Mouse (Mus musculus) kidney, postnatal 0 days (tissue): Measurements from ENCODE around the gene Gatm. TPM values are rescaled to one million over a fixed set of nuclear protein-coding genes. Genes with fewer than 3 reads are reported as not detected.

ENCODE experiments used
- ATAC-seq: fragments of 200-750 bp; cut with Nextera tagmentation; replicated peaks from 2 replicates; pipeline ENCODE4 v1.8.0; 2017; ENCODE audit warnings: low read depth, moderate number of reproducible peaks, moderate TSS enrichment, moderate library complexity; ENCODE audit not compliant: low FRiP score
- DNase-seq: peaks from one replicate; pipeline ENCODE4 v3.0.0-alpha.2; 2016; ENCODE audit warnings: low spot score
- H3K27ac ChIP-seq: fragments of 300-500 bp; sonication (generic); 2 replicates; pipeline ENCODE4 v1.5.1; 2014; ENCODE audit warnings: mild to moderate bottlenecking
- H3K27me3 ChIP-seq: fragments of 300-500 bp; sonication (generic); 2 replicates; pipeline ENCODE4 v1.6.1; 2014; ENCODE audit warnings: low read length, mixed read lengths; ENCODE audit not compliant: insufficient read depth
- H3K36me3 ChIP-seq: fragments of 300-500 bp; sonication (generic); 2 replicates; pipeline ENCODE4 v1.6.1; 2014; ENCODE audit warnings: low read length, mixed read lengths; ENCODE audit not compliant: insufficient read depth
- H3K4me1 ChIP-seq: fragments of 300-500 bp; sonication (generic); replicated peaks from 2 replicates; pipeline ENCODE4 v1.6.1; 2014; ENCODE audit warnings: antibody characterized with exemption, low read length, mixed read lengths; ENCODE audit not compliant: insufficient read depth
- H3K4me2 ChIP-seq: fragments of 300-500 bp; sonication (generic); 2 replicates; pipeline ENCODE4 v1.6.1; 2014; ENCODE audit warnings: mild to moderate bottlenecking, low read length, moderate library complexity, mixed read lengths
- H3K4me3 ChIP-seq: fragments of 300-500 bp; sonication (generic); replicated peaks from 2 replicates; pipeline ENCODE4 v1.5.1; 2014; ENCODE audit warnings: low read depth, low read length
- H3K9ac ChIP-seq: fragments of 300-500 bp; sonication (generic); 2 replicates; pipeline ENCODE4 v1.6.1; 2014; ENCODE audit warnings: low read depth, low read length
- H3K9me3 ChIP-seq: fragments of 300-500 bp; sonication (generic); replicated peaks from 2 replicates; pipeline ENCODE4 v1.6.1; 2016; ENCODE audit warnings: low read length, inconsistent platforms, mixed read lengths
- CTCF ChIP-seq: IDR thresholded peaks from 2 replicates; pipeline ENCODE4 v1.5.1; 2016; ENCODE audit warnings: antibody characterized with exemption, low read depth, mild to moderate bottlenecking, moderate library complexity
- WGBS: fragments of 180-500 bp; shearing (Covaris S2); extraction: QIAGEN DNeasy Blood & Tissue Kit; methylation state at CpG from one replicate; pipeline ENCODE4 v1.1.7; 2014; 5-methylcytosine and 5-hydroxymethylcytosine counted together
- polyA plus RNA-seq: library from polyadenylated mRNA; unstranded; fragments of >200 nt; fragmentation: Nextera tagmentation; extraction: Ambion mirVana; gene quantifications from 2 replicates; pipeline ENCODE4 v1.2.1, GENCODE M21; 2015

The Gatm gene
- polyA plus RNA-seq, 1 experiment from 2014 or later: 270 TPM

- no peak for DNase-seq
- no peak overlapping the region for H3K9ac ChIP-seq
- no peak for TF ChIP-seq CTCF
- H3K4me1 ChIP-seq: no peaks in the 10 kb centered on the region
- H3K27ac ChIP-seq: no peak overlapping the region
- H3K36me3 ChIP-seq: no peaks in the 10 kb centered on the region
- no peak overlapping the region for H3K4me3 ChIP-seq
- H3K27me3 ChIP-seq: no peaks in the 10 kb centered on the region
- ATAC-seq: no peak
- H3K9me3 ChIP-seq: no peaks in the 10 kb centered on the region
- H3K4me2 ChIP-seq: no peak overlapping the region
- 85% methylated on average over 16 of the region's 16 CpGs for WGBS
These were observed 15.6 kb downstream of the Gatm start for GRCm38 (mm10) chr2:122595461-122595860.

- Histone ChIP-seq H3K9me3 (no peaks in the 10 kb centered on the region), H3K36me3 (no peaks in the 10 kb centered on the region), H3K4me2 (no peak overlapping the region), H3K27me3 (no peaks in the 10 kb centered on the region), H3K4me1 (no peaks in the 10 kb centered on the region), H3K27ac (peak overlapping the region; percentile 52; the same call in 1 of the 2 replicates), H3K4me3 (no peak overlapping the region), H3K9ac (no peak overlapping the region)
- ATAC-seq (no peak), DNase-seq (no peak)
- 36% methylated on average over 2 of the region's 2 CpGs for WGBS
- TF ChIP-seq CTCF: no peak
These were observed 19.9 kb downstream of the Gatm start for GRCm38 (mm10) chr2:122591213-122591612.

- DNase-seq (no peak), ATAC-seq (peak; percentile 70)
- Histone ChIP-seq H3K9me3 (no peaks in the 10 kb centered on the region), H3K27ac (peak overlapping the region; percentile 52; the same call in 1 of the 2 replicates), H3K4me1 (no peaks in the 10 kb centered on the region), H3K36me3 (no peaks in the 10 kb centered on the region), H3K27me3 (no peaks in the 10 kb centered on the region), H3K4me2 (no peak overlapping the region), H3K4me3 (no peak overlapping the region), H3K9ac (no peak overlapping the region)
- no peak for TF ChIP-seq CTCF
- WGBS: 73% methylated on average over 1 of the region's 1 CpGs
These were observed 20.8 kb downstream of the Gatm start for GRCm38 (mm10) chr2:122590351-122590750.

- Histone ChIP-seq H3K4me1 (no peaks in the 10 kb centered on the region), H3K36me3 (no peaks in the 10 kb centered on the region), H3K27ac (no peak overlapping the region), H3K27me3 (no peaks in the 10 kb centered on the region), H3K4me3 (no peak overlapping the region), H3K9me3 (no peaks in the 10 kb centered on the region), H3K9ac (no peak overlapping the region), H3K4me2 (no peak overlapping the region)
- WGBS: 95% methylated on average over 8 of the region's 8 CpGs
- ATAC-seq: no peak
- TF ChIP-seq CTCF: no peak
- no peak for DNase-seq
These were observed 23.1 kb downstream of the Gatm start for GRCm38 (mm10) chr2:122587861-122588519.

GRCm38 (mm10) chr2:122586258-122586657, 24.8 kb downstream of the Gatm start:
- Histone ChIP-seq H3K4me2 (no peak overlapping the region), H3K36me3 (no peaks in the 10 kb centered on the region), H3K9ac (no peak overlapping the region), H3K27ac (no peak overlapping the region), H3K4me3 (no peak overlapping the region), H3K27me3 (no peaks in the 10 kb centered on the region), H3K9me3 (no peaks in the 10 kb centered on the region), H3K4me1 (no peaks in the 10 kb centered on the region)
- ATAC-seq (no peak), DNase-seq (no peak)
- peak; percentile 18; the same call in 1 of the 2 replicates for TF ChIP-seq CTCF
- WGBS: 65% methylated on average over 3 of the region's 3 CpGs

GRCm38 (mm10) chr2:122582324-122582723, 28.8 kb downstream of the Gatm start:
- H3K36me3 ChIP-seq: no peaks in the 10 kb centered on the region
- no peak overlapping the region for H3K4me2 ChIP-seq
- no peaks in the 10 kb centered on the region for H3K9me3 ChIP-seq
- H3K9ac ChIP-seq: no peak overlapping the region
- no peaks in the 10 kb centered on the region for H3K27me3 ChIP-seq
- H3K4me1 ChIP-seq: no peaks in the 10 kb centered on the region
- TF ChIP-seq CTCF: no peak
- no peak overlapping the region for H3K4me3 ChIP-seq
- 95% methylated on average over 3 of the region's 3 CpGs for WGBS
- DNase-seq (no peak), ATAC-seq (no peak)
- no peak overlapping the region for H3K27ac ChIP-seq
